Mouse (Mus musculus) c-Kit-negative CD71-positive TER-119-positive erythroid progenitor cells, embryonic 14.5 days (primary cell): ENCODE measurements at regions not wholly inside any gene's neighbourhood (a gene's known extent, or its start where the extent isn't known, plus 50 kb on each side); places are given as distances from the start of the nearest gene placed in this dataset.

ENCODE experiments used
- DNase-seq: peaks from one replicate; pipeline ENCODE4 v3.0.0-alpha.2; 2013; ENCODE audit warnings: low read depth, low spot score

- no peak for DNase-seq
Measured at GRCm38 (mm10) chr16:5829071-5829470, 56.1 kb upstream of the Rbfox1 start.

DNA sequence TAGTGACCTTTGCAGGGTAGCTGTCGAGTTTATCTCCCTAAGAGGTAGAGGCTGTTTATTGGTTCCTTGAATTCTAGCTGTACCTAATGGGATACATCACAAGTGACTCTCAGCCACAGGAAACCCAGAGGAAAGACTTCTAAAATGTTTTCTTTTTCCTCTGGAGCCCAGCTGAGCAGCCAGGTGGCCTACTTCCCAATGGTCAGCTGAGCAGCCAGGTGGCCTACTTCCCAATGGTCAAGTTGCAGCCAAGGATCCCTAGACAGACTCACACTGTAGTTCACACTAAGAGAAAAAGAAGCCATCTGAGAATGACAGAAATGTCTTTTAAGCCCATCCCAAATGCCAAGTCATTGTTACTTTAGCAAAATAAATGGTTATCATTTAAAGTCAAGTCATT is 61.8 kb upstream of the Rbfox1 start:
- DNase-seq: no peak

DNA sequence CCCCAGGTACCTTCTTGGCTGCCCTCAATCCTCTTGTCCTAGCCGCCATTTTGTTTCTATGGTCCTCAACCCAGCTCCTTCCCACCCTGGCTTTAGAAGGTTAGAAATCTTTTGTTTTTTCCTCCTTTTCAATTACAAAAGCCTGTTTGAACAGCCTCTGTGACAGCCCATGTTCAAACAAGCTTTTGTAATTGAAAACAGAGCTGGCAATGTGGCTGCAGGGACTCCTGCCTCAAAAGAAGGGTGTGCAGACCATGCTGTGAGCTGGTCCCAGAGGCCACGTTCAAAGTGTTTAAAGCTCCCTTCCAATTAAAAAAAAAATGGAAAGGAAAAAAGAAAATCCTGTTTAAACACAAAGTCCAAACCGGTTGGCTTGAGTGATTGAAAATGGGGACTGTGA is 68.0 kb upstream of the Rbfox1 start:
- DNase-seq: no peak

DNA sequence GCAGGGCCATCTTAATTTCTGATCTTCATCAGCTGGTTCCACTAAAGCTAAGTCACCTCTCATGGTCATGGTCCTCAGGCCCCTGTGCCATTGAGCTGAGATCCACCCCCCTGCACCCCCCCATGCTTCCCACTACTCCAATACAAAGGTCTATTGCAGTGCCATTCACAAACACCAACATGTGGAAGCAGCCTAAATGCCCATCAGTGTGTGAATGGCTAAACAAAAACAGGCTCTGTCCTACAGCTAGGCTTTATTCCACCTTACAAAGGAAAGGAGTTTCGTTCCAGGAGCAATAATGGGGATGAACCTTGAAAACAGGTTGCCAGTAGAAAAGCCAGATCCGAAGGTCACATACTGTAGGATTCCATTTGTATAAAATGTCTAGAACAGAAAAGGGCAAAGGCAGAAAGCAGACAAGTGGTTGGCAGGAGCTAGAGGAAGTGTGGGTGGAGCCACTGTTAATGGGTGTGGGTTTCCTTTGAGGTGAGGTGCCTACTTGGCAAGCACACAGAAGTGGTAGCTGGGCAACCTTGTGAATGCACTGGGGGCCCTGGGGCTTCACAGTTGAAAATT is 72.8 kb upstream of the Rbfox1 start:
- no peak for DNase-seq

- DNase-seq: no peak
Measured at GRCm38 (mm10) chr16:5811654-5811992, 73.5 kb upstream of the Rbfox1 start.

DNA sequence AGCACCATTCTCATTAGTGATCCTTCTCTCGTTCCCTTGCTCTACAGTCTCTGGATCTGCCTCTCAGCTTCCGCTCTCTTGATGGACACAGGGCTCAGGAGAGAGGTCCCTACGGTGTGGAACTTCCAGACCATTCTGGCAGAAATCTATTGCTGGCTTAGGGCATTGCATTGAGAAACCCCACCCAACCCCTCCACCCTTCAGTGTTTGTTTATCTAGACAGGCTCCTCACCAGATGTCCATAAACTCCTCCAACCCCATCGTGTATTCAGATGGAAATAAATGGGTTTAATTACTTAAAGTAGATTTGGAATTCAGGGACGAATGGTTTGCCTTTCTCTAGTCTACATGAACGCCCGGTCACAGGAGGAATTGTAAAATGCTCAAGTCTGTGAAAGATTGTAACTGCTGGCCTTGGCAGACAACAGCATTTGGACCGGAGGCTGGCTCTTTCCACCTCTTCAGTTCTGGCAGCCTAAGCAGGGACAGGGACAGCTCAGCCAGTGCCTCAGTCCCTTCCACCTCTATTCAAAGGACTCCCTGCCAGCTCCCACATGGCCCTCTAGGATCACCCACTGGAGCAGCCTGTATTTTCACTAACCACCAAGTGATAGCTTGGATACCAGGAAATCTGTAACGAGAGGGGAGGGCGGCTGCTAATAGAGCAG is 74.0 kb upstream of the Rbfox1 start:
- no peak for DNase-seq

- DNase-seq: no peak
Measured at GRCm38 (mm10) chr16:5798188-5798587, 87.0 kb upstream of the Rbfox1 start.

DNA sequence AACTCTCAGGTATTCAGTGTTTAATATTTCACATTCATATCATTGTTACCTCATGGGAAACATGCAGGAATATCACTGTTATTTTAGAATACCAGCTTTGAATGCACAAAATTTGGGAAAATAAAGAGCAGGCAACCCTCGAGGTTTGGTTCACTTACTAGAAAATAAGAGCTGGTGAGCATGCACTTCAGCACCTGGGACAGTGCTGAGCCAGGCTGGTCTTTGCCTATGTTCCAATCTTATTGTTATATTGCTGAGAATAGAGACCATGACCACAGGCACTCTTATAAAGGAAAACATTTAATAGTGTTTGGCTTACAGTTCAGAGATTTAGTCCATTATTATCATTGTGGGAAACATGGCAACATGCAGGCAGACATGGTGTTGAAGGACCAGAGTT is 92.9 kb upstream of the Rbfox1 start:
- DNase-seq: no peak

DNA sequence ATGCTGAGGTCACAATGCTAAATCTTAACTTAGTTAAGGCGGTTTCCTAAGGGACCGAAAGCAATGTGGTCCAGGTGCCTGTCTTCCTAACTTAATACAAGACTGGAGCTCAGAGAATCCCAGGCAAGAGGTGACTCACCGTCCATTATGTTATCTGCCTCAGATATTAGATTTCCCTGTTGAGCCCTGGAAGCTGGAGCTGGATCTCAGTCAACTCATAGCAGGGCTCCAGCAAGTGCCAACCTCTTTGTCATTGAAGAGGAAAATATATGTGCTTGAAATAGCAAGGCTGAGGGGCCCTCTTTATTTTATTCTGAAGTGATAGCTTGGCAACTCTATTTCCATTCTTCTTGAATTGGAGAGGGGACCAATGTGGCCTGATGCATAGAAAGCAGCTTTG is 95.0 kb upstream of the Rbfox1 start:
- DNase-seq: no peak

- DNase-seq: no peak
Measured at GRCm38 (mm10) chr16:5787206-5787605, 97.9 kb upstream of the Rbfox1 start.

- no peak for DNase-seq
Measured at GRCm38 (mm10) chr16:5766771-5767421, 118.3 kb upstream of the Rbfox1 start.

GRCm38 (mm10) chr16:5765143-5765542 is 120.0 kb upstream of the Rbfox1 start:
- DNase-seq: no peak

DNA sequence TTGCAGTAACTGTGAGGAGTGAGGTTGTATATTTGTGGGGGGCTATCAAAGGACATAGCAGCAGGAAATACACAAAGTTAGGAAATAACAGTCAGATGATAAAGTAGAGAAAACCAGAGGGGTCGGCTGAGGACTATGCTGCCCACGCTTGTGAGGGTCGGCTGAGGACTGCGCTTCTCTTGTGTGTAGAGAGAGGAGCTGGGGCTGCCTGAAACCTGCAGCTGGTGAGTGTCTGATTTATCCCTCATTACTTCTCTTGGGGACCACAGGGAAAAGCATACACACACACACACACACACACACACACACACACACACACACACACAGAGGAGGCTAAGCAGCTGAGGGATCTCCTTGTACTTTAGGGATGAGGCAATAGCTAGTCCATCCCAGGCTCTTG is 124.3 kb upstream of the Rbfox1 start:
- DNase-seq: no peak

DNA sequence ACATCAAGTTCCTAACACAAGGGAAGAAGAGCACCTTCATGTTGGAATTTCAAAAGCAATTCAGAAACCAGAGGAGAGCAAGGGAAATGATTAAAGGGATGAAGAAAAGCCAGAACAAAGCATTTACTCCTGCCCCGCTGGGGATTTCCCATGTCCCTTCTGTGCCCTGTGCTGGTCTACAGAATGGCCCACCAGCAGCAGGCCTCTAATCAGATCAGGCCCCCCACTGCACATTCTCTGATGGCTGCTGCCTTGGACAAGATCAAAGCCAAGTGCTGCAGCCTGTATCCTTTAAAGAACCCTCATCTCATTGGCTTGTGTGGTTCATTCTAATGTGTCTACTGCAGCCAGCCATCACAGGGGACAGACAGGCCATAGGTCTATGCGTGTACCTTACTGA is 126.1 kb upstream of the Rbfox1 start:
- no peak for DNase-seq

- DNase-seq: no peak
Measured at GRCm38 (mm10) chr16:5742716-5743507, 142.2 kb upstream of the Rbfox1 start.

DNA sequence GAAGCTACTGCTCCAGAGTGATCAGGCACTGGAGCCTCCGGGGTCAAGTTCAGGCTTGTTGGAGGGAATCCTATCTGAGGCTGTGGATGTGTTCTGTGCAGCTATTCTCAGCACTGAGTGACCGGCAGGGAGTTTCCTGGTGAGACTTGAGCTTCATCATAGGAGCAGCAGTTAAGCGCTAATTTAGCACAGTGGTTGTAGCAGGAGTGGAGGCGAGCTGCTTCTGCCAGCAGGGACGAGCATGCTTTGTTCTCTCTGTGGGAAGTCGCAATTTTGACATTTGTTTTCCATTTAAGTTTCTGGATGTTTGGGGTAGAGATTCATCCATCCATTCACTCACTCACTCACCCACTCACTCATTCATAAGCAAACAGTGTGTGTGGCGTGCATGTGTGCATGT is 144.4 kb upstream of the Rbfox1 start:
- no peak for DNase-seq

GRCm38 (mm10) chr16:5733608-5734007 is 151.5 kb upstream of the Rbfox1 start:
- DNase-seq: no peak

- no peak for DNase-seq
Measured at GRCm38 (mm10) chr16:5722506-5722905, 162.6 kb upstream of the Rbfox1 start.

GRCm38 (mm10) chr16:5713476-5713875 is 171.7 kb upstream of the Rbfox1 start:
- DNase-seq: no peak

- DNase-seq: no peak
Measured at GRCm38 (mm10) chr16:5709831-5710230, 175.3 kb upstream of the Rbfox1 start.

GRCm38 (mm10) chr16:5700731-5701255 is 184.4 kb upstream of the Rbfox1 start:
- DNase-seq: no peak

DNA sequence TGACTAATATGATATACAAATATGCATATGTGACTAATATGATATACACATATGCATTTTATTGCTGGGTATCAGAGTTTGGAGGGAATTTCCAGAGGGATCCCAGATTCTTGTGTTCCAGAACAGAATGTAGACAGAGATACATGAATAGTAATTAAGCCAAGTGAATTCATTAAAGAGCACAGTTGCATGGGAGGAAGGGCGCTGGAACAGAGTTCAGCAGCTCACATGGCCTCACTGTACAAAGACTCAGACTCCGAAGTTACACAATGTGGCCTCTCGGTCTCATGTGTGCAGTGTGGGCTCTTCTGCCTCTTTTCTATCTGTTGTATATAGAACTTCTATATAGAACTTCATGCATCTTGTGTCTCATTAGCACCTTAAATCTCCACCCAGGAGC is 196.8 kb upstream of the Rbfox1 start:
- no peak for DNase-seq
